ENCODE assay signal across 25 mouse cellular contexts in genomic region chr6:36907191-36907590, GRCm38 (mm10).
A peak's percentile ranks its signal among the peaks of the same experiment; 100 is the strongest.
DNase-seq lines count a peak whose midpoint lies in the region; ATAC-seq lines count a peak whose summit lies in the region.
"Had no signal": no experiment of that assay in that cellular context is flagged by ENCODE, and none has a peak within 500 bp of the region (broad histone marks: within the 10 kb centered on the region; RNA-seq: fewer than 3 reads in every experiment).

No protein-coding gene starts in this region.

- no peaks in the 10 kb centered on the region for H3K9me3 ChIP-seq in limb, embryonic 15.5 days
- no peaks in the 10 kb centered on the region for H3K9me3 ChIP-seq in limb, embryonic 10.5 days (replicated peaks)
- H3K9me3 ChIP-seq: embryonic facial prominence, embryonic 13.5 days; embryonic facial prominence, embryonic 15.5 days; forebrain, embryonic 10.5 days; forebrain, embryonic 12.5 days; G1E had no signal

- DNase-seq in cerebellum, adult 9-10 months, result peak; percentile 33
- DNase-seq in cerebellum, adult 9-11 months, result no peak
- peak; percentile 6 for DNase-seq in heart, adult 11 months
- no peak for DNase-seq in heart, adult 18-20 months
- DNase-seq in limb, embryonic 10.5 days (ENCODE audit: low spot score), result no peak
- DNase-seq: adrenal gland, adult 8-10 months; adrenal gland, postnatal 14 days; adrenal gland, postnatal 36 days; B cell, adult 2 months; cerebellum, adult 11 months; cerebellum, adult 8-10 months; embryo, embryonic 11 days had no signal

- no peak overlapping the region for H3K4me3 ChIP-seq in limb, embryonic 15.5 days
- H3K4me3 ChIP-seq in limb, embryonic 10.5 days, result no peak overlapping the region
- H3K4me3 ChIP-seq: embryonic facial prominence, embryonic 13.5 days; embryonic facial prominence, embryonic 15.5 days; erythroblast, embryonic 14.5 days; forebrain, embryonic 10.5 days; forebrain, embryonic 12.5 days had no signal

- H3K9ac ChIP-seq in limb, embryonic 15.5 days, result no peak overlapping the region
- H3K9ac ChIP-seq: embryonic facial prominence, embryonic 13.5 days; embryonic facial prominence, embryonic 15.5 days; forebrain, embryonic 12.5 days had no signal

- H3K36me3 ChIP-seq in limb, embryonic 15.5 days, result no peaks in the 10 kb centered on the region
- no peaks in the 10 kb centered on the region for H3K36me3 ChIP-seq in limb, embryonic 10.5 days
- H3K36me3 ChIP-seq: embryonic facial prominence, embryonic 13.5 days; embryonic facial prominence, embryonic 15.5 days; forebrain, embryonic 10.5 days; forebrain, embryonic 12.5 days; G1E had no signal

- H3K4me1 ChIP-seq in limb, embryonic 15.5 days, result peaks cover 11% of the 10 kb centered on the region
- peaks cover 12% of the 10 kb centered on the region for H3K4me1 ChIP-seq in limb, embryonic 10.5 days

- H3K4me2 ChIP-seq in limb, embryonic 15.5 days, result no peak overlapping the region
- H3K4me2 ChIP-seq: embryonic facial prominence, embryonic 13.5 days; embryonic facial prominence, embryonic 15.5 days; forebrain, embryonic 12.5 days had no signal

- ATAC-seq in limb, embryonic 15.5 days (ENCODE audit: insufficient number of reproducible peaks, low FRiP score, low TSS enrichment, low read depth), result no peak
- ATAC-seq: activated CD4-positive, CD25-positive, alpha-beta regulatory T cell, adult 4 months; CD4-positive, CD25-positive, alpha-beta regulatory T cell, adult 4 months; forebrain, embryonic 14.5 days; forebrain, embryonic 16.5 days; Patski had no signal

- H3K27ac ChIP-seq in limb, embryonic 15.5 days, result peak overlapping the region; percentile 67
- H3K27ac ChIP-seq in limb, embryonic 10.5 days, result no peak overlapping the region
- H3K27ac ChIP-seq: embryonic facial prominence, embryonic 13.5 days; embryonic facial prominence, embryonic 15.5 days; forebrain, embryonic 10.5 days; forebrain, embryonic 12.5 days had no signal

- no peaks in the 10 kb centered on the region for H3K27me3 ChIP-seq in limb, embryonic 15.5 days
- H3K27me3 ChIP-seq in limb, embryonic 10.5 days (ENCODE audit: low read depth, poor library complexity, severe bottlenecking), result no peaks in the 10 kb centered on the region
- H3K27me3 ChIP-seq: CH12.LX; embryonic facial prominence, embryonic 13.5 days; embryonic facial prominence, embryonic 15.5 days; forebrain, embryonic 12.5 days had no signal

- WGBS in limb, embryonic 15.5 days, result 53% methylated on average over 3 of the region's 3 CpGs
- 85% methylated on average over 3 of the region's 3 CpGs for WGBS in limb, embryonic 10.5 days

Comparison
In these comparisons a context has a peak if more than half of its experiments do, and no peak if none do; other contexts are left out.
1. DNase-seq: peak in cerebellum, adult 9-10 months (single experiment) and heart, adult 11 months (single experiment); none in cerebellum, adult 9-11 months (single experiment), heart, adult 18-20 months (0 of 2) and limb, embryonic 10.5 days (single experiment).